Comparison of ENCODE assay signal across 20 mouse cellular contexts in genomic region chr9:10072860-10073259, GRCm38 (mm10).
A peak's percentile ranks its signal among the peaks of the same experiment; 100 is the strongest.
DNase-seq lines count a peak whose midpoint lies in the region; ATAC-seq and TF ChIP-seq lines count a peak whose summit lies in the region.
"Had no signal": no experiment of that assay in that cellular context is flagged by ENCODE, and none has a peak within 500 bp of the region (broad histone marks: within the 10 kb centered on the region; RNA-seq: fewer than 3 reads in every experiment).

No protein-coding gene starts in this region.

- no peak overlapping the region for H3K27ac ChIP-seq in forebrain, embryonic 11.5 days (ENCODE audit: low read depth, low read length)
- no peak overlapping the region for H3K27ac ChIP-seq in forebrain, postnatal 0 days (ENCODE audit: low read depth, low read length)
- no peak overlapping the region for H3K27ac ChIP-seq in midbrain, postnatal 0 days (ENCODE audit: low read depth, low read length)
- H3K27ac ChIP-seq in midbrain, embryonic 13.5 days, result no peak overlapping the region
- H3K27ac ChIP-seq in forebrain, embryonic 13.5 days, result no peak overlapping the region
- H3K27ac ChIP-seq: heart, embryonic 13.5 days had no signal

- H3K4me1 ChIP-seq in forebrain, embryonic 11.5 days (replicated peaks; ENCODE audit: control insufficient read depth, insufficient read depth, low read length), result no peaks in the 10 kb centered on the region
- H3K4me1 ChIP-seq in forebrain, postnatal 0 days (ENCODE audit: insufficient read depth), result no peaks in the 10 kb centered on the region
- H3K4me1 ChIP-seq in midbrain, postnatal 0 days (ENCODE audit: insufficient read depth, low read length), result no peaks in the 10 kb centered on the region
- no peaks in the 10 kb centered on the region for H3K4me1 ChIP-seq in midbrain, embryonic 13.5 days (replicated peaks)
- H3K4me1 ChIP-seq in forebrain, embryonic 13.5 days, result peaks cover 14% of the 10 kb centered on the region; the same call in 1 of the 2 replicates
- H3K4me1 ChIP-seq: heart, embryonic 13.5 days had no signal

- DNase-seq in forebrain, embryonic 11.5 days (ENCODE audit: low spot score), result no peak
- no peak for DNase-seq in forebrain, postnatal 0 days
- DNase-seq in midbrain, postnatal 0 days (ENCODE audit: low spot score), result peak; percentile 38
- DNase-seq in retina, embryonic 14.5 days (ENCODE audit: low spot score), result peak; percentile 73
- DNase-seq in urinary bladder, postnatal 25 days (ENCODE audit: low spot score), result no peak
- DNase-seq in thymus, postnatal 25 days, result no peak
- DNase-seq: adrenal gland, adult 8-10 months; adrenal gland, postnatal 36 days; cerebellum, adult 11-12 months; cerebellum, adult 9-10 months; cerebellum, postnatal 36 days; gastrocnemius, postnatal 36 days; heart, adult 11 months; heart, postnatal 36 days; kidney, adult 11 months had no signal

- WGBS in forebrain, embryonic 11.5 days, result 53% methylated on average over 5 of the region's 5 CpGs
- WGBS in forebrain, postnatal 0 days, result 20% methylated on average over 5 of the region's 5 CpGs
- WGBS in midbrain, postnatal 0 days, result 48% methylated on average over 5 of the region's 5 CpGs
- WGBS in midbrain, embryonic 13.5 days, result 63% methylated on average over 5 of the region's 5 CpGs
- WGBS in forebrain, embryonic 13.5 days, result 38% methylated on average over 5 of the region's 5 CpGs

- H3K9me3 ChIP-seq in forebrain, embryonic 11.5 days (ENCODE audit: control insufficient read depth, low read length), result no peaks in the 10 kb centered on the region
- H3K9me3 ChIP-seq in forebrain, postnatal 0 days (ENCODE audit: low read length), result no peaks in the 10 kb centered on the region
- H3K9me3 ChIP-seq in midbrain, postnatal 0 days (ENCODE audit: low read length), result no peaks in the 10 kb centered on the region
- H3K9me3 ChIP-seq in midbrain, embryonic 13.5 days, result no peaks in the 10 kb centered on the region
- no peaks in the 10 kb centered on the region for H3K9me3 ChIP-seq in forebrain, embryonic 13.5 days (replicated peaks)
- H3K9me3 ChIP-seq: heart, embryonic 13.5 days had no signal

- no peak overlapping the region for H3K4me2 ChIP-seq in forebrain, embryonic 11.5 days (ENCODE audit: low read depth, low read length, severe bottlenecking)
- no peak overlapping the region for H3K4me2 ChIP-seq in forebrain, postnatal 0 days (ENCODE audit: low read depth)
- H3K4me2 ChIP-seq in midbrain, postnatal 0 days (ENCODE audit: low read depth, low read length, poor library complexity, severe bottlenecking), result no peak overlapping the region
- H3K4me2 ChIP-seq in midbrain, embryonic 13.5 days (replicated peaks), result no peak overlapping the region
- H3K4me2 ChIP-seq in forebrain, embryonic 13.5 days, result no peak overlapping the region
- H3K4me2 ChIP-seq: heart, embryonic 13.5 days had no signal

- no peaks in the 10 kb centered on the region for H3K36me3 ChIP-seq in forebrain, embryonic 11.5 days (ENCODE audit: control insufficient read depth, insufficient read depth, low read length)
- H3K36me3 ChIP-seq in forebrain, postnatal 0 days (ENCODE audit: insufficient read depth), result no peaks in the 10 kb centered on the region
- H3K36me3 ChIP-seq in midbrain, postnatal 0 days (ENCODE audit: insufficient read depth, low read length), result no peaks in the 10 kb centered on the region
- H3K36me3 ChIP-seq in midbrain, embryonic 13.5 days, result no peaks in the 10 kb centered on the region
- H3K36me3 ChIP-seq in forebrain, embryonic 13.5 days (ENCODE audit: poor library complexity, severe bottlenecking), result no peaks in the 10 kb centered on the region
- H3K36me3 ChIP-seq: heart, embryonic 13.5 days had no signal

- no peaks in the 10 kb centered on the region for H3K27me3 ChIP-seq in forebrain, embryonic 11.5 days (ENCODE audit: control insufficient read depth, insufficient read depth, low read length)
- no peaks in the 10 kb centered on the region for H3K27me3 ChIP-seq in forebrain, postnatal 0 days (ENCODE audit: insufficient read depth, low read length)
- no peaks in the 10 kb centered on the region for H3K27me3 ChIP-seq in midbrain, postnatal 0 days (ENCODE audit: insufficient read depth, low read length)
- H3K27me3 ChIP-seq in midbrain, embryonic 13.5 days, result no peaks in the 10 kb centered on the region
- no peaks in the 10 kb centered on the region for H3K27me3 ChIP-seq in forebrain, embryonic 13.5 days
- H3K27me3 ChIP-seq: CH12.LX; heart, embryonic 13.5 days had no signal

- H3K9ac ChIP-seq in forebrain, embryonic 11.5 days (ENCODE audit: low read length), result no peak overlapping the region
- no peak overlapping the region for H3K9ac ChIP-seq in forebrain, postnatal 0 days
- no peak overlapping the region for H3K9ac ChIP-seq in midbrain, postnatal 0 days (replicated peaks; ENCODE audit: low read length, poor library complexity, severe bottlenecking)
- H3K9ac ChIP-seq in midbrain, embryonic 13.5 days (replicated peaks), result no peak overlapping the region
- H3K9ac ChIP-seq in forebrain, embryonic 13.5 days, result no peak overlapping the region
- H3K9ac ChIP-seq: heart, embryonic 13.5 days had no signal

- no peak for TF ChIP-seq CTCF in forebrain, postnatal 0 days (IDR thresholded peaks at IDR 0.05; ENCODE audit: low read depth)
- TF ChIP-seq CTCF in midbrain, postnatal 0 days (IDR thresholded peaks at IDR 0.05), result no peak

- no peak overlapping the region for H3K4me3 ChIP-seq in forebrain, embryonic 11.5 days (ENCODE audit: low read depth, low read length)
- no peak overlapping the region for H3K4me3 ChIP-seq in forebrain, postnatal 0 days (ENCODE audit: low read depth, low read length)
- H3K4me3 ChIP-seq in midbrain, postnatal 0 days (ENCODE audit: low read depth, low read length), result no peak overlapping the region
- no peak overlapping the region for H3K4me3 ChIP-seq in midbrain, embryonic 13.5 days (replicated peaks)
- H3K4me3 ChIP-seq in forebrain, embryonic 13.5 days, result no peak overlapping the region
- H3K4me3 ChIP-seq: heart, embryonic 13.5 days had no signal

- ATAC-seq in forebrain, embryonic 11.5 days (replicated peaks; ENCODE audit: low FRiP score), result peak; percentile 61; the same call in 1 of the 2 replicates
- ATAC-seq in forebrain, postnatal 0 days, result no peak
- no peak for ATAC-seq in midbrain, postnatal 0 days (ENCODE audit: low FRiP score)
- ATAC-seq in midbrain, embryonic 13.5 days, result no peak
- peak; percentile 84 for ATAC-seq in forebrain, embryonic 13.5 days
- ATAC-seq: hindbrain, embryonic 16.5 days had no signal

Comparison
In these comparisons a context has a peak if more than half of its experiments do, and no peak if none do; other contexts are left out.
1. ATAC-seq: peak in forebrain, embryonic 11.5 days (single experiment) and forebrain, embryonic 13.5 days (single experiment); none in forebrain, postnatal 0 days (single experiment), midbrain, postnatal 0 days (single experiment) and midbrain, embryonic 13.5 days (single experiment).
2. DNase-seq: peak in midbrain, postnatal 0 days (single experiment) and retina, embryonic 14.5 days (single experiment); none in forebrain, embryonic 11.5 days (single experiment), forebrain, postnatal 0 days (single experiment), urinary bladder, postnatal 25 days (single experiment) and thymus, postnatal 25 days (single experiment).